Mouse (Mus musculus) WW6 (cell line): ENCODE measurements around the gene Diras2.

ENCODE experiments used
- DNase-seq: peaks from one replicate; pipeline ENCODE4 v3.0.0-alpha.2; 2013; ENCODE audit warnings: low read depth, low spot score

Gene Diras2

DNA sequence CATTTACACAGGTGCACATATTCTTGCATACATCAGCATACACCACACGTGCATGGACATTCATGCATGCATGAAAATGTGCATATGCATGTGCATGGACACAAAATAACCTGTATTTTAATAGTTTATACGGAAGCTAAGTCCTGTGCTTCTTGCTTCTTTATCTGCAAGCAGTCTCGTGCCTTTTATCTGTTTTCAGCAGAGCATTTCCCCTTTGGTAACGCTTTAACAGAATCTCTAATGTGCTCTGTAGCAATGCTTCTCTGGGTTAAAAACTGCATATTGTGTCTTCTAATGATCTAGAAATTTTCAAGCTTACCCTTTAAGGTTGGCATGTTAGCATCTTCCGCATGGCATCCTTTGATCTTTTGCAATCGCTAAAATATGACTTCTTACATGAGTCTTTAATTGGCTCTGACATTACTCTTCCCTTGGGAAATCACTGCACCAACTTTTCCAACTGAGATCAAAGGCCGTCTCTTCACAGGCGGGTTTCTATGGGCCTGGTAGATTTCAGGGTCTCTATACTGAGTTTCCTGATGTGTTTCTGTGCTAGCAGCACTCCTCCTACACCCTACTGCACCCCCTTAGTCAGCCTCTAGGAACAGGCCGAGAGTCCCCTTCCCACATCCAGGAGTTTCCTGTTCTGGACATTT, 21.9 kb upstream of the Diras2 start:
- DNase-seq: no peak

DNA sequence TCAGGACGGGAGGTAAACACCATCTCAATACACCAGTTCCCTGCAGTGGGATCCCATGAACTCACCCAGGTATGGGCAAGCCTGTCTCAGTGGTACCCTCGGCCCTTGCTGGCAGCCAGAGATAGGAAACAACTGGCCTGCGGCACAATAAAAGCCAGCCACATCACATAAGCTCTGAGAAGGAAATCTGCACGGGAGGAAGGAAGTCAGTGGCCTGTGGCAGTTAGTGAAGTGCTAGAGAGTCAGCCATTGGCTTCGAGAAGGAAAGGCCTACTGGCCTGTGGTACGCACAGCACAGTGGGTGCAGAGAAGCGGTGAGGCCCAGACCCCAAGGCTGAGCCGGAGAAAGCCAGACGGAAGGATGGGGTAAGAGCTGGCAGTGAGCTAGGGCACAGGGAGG, 20.2 kb upstream of the Diras2 start:
- DNase-seq: no peak

DNA sequence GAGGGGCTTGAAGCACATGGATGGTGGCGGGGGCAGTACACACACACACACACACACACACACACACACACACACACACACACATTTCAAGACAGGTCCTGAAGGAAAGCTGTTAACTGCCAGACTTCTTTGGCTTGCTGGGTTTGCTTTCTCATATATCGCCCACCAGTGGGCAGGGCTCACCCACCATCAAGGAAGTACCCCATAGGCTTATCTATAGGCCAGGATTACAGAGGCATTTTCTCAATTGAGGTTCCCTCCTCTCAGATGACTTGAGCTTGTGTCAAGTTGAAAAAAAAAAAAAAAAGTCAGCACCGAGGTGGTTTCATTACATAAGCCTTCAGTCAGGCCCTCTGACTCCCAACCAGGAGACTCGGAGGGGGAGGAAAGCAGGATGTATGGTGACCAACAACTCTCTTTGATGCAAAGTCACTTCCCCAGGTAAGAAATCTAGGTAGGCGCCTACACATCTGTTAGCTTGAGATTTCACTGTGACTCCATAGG, 19.7 kb upstream of the Diras2 start:
- DNase-seq: no peak

DNA sequence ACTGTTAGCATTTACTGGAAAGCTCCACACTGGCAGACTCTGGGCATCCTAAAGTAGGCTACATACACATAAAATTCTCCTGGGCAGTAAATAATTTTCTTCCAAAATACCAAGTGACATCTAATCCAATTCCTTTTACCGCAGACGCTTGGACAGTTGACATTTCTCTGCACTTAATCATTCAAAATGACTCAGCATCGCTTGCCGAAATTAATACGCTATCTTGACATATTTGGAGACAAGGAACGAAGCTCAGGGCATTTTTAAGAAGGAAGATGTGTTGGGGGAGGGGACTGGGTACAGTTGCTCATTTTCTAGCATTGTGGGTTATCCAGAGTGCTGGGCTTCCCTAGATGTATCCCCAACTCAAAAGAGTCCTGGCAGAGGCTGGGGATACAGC, 15.2 kb upstream of the Diras2 start:
- DNase-seq: no peak

DNA sequence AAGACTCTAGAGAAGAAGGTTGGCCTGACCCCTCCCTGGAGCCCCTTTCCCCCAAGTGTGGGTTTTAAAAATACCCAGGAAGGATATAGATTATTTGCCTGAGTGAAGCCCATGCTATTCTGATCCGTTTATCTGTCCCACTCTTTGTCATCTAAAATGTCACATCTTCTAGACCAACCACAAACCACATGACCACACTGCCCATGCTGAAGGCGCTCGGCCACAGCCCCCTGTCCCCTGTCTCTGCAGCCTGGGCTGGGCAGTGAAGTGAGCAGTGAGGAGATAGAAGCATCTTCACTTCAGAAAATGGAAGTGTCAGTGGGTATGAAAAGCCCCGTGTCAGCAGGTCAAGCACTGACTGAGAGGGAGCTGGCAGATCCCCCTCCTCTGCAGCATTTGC, 11.6 kb upstream of the Diras2 start:
- no peak for DNase-seq

DNA sequence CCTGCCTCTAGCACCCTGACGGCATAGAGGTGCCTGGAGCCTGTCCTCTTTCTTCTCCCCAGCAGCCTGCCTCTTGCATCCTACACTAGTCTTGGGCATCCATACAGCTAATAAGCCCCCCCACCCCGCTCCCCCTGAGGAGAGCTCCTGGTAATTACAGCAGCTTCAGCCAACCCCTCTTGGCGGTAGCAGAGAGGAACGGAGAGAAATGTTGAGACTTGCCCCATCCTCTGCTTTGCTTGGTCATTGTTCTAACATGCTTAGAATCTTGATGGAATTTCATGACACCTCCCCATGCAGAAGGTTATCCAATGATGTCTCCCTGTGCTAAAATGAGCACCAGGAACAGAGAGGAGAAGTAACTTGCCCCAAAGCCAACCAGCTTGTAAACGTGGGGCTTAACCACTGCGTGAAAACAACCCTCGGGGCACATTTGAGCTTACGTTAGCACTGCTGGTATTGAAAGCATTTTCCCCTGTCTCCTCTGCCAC, 11.0 kb upstream of the Diras2 start:
- no peak for DNase-seq

DNA sequence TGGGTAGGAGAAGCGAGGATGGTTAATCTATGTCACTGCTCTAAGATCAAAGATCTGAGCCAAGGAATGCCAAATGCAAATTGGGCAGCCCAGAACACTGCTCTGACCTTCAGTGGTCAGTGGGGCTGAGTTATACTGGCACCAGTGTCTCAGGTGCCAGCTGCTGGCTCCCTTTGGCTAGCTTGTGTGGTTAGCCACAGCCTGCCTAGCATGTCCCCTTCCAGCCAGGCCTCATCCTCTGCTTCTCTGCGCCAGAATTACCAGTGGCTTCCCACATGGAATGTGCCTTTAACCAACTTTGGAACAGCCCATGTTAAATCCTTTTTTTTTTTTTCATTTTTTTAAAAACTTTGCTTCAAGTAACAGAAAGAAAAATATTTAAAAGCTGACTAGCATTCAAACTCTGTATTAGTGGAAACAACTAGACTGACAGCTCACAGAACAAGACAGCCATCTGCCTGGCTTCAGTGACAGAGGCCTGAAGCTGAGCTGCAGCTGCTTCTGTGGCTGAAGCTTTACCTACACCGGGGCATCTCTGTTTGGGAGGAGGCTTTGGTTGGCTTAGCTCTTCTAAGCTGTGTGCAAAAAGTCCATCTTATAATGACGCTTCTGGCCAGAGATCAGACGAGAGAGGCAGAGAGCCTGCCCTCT, 10.4 kb upstream of the Diras2 start:
- no peak for DNase-seq

DNA sequence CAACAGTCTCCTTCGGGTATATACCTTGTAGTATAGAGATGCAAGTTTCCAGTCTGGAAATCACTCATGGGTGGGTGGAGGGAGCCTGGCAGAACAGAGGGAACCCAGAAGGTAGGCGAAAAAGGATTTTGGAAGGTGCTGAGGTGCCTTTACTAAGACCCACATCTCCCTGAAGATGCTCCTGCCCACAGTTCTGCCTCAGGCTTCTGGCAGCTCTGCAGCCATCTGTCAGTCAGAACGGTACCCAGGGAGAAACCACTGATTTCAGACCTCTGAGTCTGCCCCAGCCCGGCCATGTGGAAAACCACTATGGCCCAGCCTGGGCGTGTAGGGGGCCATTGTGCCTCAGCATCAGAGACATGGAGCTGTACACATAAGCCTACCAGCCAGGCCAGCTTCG, 8.4 kb upstream of the Diras2 start:
- DNase-seq: no peak

DNA sequence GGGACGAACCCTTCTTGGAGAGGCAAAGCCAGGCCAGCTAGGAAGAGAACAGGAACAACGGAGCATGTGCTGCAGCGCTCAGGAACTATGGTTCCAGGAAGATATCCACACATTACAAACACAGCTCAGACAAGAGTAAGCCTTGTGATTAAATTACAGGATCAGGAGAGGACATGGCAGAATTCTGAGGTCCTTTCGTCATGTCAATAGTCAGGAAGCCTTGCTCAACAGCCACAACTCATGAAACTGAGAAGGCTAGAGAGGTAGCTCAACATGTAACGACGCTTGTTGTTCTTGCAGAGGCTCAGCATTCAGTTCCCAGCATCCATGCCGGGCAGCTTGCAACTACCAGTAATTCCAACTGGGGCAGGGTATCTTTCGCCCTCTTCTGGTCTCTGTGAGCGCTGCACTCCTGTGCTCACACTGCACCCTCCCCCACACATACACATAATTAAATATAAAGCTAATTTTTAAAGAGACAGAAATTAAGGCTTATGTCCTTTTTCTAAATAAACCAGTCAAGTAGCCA, 7.6 kb upstream of the Diras2 start:
- DNase-seq: no peak

DNA sequence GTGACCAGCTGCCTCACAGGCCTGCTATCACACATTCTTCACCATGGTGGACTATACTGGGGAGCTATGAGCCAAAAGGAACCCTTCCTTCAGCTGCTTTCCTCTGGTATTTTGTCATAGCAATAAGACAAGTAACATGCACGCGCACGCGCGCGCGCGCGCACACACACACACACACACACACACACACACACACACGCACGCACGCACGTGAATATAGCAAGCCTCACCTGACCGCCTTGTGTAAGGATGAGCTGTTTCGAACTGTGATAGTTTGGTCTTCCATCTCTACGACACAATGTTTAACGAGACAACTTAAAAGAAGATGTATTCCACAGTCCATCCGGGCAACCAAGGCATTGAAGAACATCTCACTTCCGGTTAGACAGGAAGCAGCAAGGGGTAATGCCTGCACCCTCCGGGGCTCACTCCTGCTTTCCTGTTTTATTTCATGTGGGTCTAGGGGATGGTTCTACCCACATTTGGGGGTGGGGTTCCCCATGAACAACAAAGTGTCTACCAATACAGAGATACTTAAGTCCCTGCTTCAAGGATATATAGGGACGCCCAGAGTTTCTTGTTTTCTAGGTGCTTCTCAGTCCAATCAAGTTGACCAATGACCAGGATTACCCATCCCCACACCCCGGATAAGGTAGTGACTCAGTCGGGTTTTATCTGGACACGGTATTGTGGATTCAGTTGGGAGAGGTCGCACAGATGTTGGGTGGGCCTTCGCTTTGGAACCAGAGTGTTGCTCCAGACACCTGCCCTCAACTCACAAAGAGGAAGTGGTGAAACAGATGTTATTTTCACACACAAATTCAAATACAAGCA, 6.9 kb upstream of the Diras2 start:
- no peak for DNase-seq

DNA sequence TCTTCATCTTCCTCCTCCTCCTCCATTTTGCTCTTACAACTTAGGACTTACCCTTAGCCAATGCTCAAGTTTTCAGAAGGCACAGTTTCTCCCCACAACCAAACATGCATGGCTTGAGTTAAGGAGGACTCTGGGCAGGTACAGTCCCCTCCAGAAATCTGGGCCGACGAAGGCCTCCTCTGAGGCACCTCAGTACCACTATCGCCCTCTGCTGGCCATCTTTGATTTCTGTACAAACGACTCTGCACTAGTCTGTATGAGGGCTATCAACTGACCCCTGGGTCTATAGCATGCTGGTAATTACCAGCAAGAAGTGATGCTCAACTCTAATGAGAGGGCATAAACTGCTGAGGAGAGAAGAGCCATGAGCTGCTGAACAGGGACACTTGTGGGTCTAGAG, 4.5 kb upstream of the Diras2 start:
- DNase-seq: peak; percentile 43

DNA sequence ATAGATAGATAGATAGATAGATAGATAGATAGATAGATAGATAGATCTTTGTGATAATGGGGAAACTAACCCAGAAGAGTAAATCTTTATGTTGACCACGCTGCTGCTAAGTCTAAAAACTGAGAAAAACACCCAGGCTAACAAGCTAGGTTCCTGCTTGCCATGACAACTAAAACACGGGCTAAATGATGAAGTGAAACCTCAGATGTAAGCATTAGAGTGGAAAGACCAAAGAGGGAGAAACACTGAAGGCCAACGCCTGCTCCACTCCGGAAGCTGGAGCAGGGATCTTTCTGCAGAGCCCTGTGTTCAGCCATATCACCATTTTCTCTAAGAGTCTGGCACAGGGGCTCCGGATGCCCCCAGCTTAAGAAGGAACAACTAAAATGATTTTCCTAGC, 2.6 kb upstream of the Diras2 start:
- DNase-seq: no peak

DNA sequence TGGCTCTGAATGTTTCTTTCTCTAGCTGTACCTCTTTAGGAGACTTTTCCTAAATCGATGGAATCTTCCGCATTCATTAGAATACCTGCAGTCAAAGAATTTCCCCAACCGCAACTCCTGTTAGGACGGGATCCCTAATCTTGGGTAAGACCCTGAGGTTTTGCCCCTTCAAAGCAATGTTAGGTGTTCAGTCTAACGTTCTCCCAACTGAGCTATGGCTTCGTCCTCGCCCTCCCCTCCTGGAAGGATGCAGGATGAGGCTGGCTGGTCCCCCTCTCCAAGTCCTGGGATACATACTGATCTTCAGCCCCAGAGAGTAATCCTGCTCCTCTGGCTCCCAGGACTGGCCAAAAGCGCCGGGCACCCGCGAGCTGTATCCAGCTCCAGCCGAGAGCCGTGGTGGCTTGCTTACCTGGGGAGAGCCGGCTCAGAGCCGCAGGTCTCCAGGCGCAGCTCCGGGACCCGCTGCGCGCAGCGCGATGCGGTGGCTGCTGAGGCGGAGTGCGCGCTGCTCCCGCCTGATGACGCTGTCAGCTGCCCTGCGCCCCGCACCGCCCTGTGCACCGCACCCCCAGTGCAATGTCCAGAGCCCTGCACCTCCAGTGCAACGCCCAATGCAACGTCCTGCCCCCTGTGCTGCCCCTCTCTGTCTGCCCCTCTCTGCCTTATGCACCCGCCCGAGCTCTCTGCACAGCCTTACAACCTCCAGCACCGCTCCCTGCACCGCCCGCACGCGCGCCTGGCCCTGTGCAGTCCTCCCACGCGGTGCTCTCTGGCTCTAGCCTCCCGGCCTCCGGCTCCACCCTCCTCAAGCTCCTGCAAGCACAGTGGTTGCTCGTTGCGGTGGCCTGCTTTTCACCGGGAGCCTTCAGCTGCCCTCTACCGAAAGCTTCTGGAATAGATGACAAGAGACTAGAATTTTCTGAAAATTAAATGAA, 802 bp downstream of the Diras2 start:
- peak; percentile 63 for DNase-seq

DNA sequence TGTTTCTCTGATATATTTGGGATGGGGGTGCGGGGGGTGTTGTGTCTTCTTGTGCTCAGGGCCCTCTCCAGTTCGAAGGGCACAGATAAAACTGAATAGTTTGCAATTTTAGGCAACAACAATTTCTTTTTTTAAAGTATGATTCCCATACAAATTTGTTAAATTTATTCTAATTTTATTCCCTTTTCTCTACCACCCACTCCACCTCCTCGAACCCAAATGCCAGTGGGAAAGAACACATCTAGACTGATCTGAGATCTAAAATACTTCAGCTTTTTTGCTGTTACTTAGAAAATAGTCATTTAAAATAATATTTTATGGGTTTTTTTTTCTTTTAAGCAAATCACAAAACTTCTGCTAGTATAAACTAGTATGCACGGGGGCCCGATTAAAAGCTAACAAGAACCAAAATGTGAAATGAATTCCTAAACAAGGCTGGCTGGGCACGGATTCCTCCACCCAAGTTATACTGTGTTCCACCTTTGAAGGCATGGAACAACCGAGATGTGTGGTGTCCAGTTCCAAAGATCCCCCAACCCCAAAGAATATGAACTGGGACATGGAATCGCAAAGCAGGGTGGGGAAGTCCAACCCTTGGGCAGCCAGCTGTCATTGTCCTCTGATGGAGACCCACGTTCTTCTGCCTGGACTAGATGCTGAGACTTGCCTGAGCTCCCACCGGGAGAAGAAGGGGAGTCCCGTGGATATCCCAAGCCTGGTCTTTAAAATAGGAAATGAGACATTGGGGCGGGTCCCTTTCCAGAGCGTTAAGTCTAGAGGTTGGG, 1.7 kb downstream of the Diras2 start:
- no peak for DNase-seq

DNA sequence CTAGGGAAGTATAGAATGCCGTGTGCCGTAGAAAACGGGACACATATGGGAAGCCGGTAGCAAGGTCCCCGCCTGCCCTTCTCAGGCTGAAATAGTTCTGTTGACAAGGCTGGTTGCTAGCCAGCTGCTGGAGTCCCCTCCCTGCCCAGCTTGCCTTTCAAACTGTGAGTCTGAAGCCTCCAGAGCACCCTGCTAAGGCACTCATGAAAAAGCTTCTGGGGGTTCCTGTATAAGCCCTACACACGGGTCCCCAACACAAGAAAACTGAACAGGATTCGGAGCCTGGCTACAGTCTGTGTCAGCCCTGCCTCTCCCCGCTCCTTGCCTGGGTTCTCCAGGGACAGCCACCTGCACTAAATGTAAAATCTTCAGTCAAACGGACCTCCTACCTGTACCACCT, 2.3 kb downstream of the Diras2 start:
- DNase-seq: no peak

DNA sequence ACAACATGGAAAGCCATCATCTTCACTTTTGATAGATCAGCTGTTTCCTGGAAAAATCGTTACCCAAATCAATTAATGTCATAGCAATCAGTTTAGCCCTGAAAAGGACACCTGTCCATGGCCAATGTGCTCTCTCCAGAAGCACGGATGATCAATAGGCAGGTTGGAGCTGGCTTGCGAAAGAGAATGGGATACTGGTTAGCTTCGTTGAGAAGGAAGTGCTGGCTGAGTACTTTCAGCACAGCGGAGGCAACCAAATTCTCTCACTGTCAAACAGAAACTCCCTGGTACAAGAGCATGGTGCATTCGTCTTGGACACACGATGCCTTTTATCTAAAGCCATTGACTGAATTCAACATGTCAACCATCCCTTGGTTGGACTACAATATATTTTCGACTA, 2.8 kb downstream of the Diras2 start:
- no peak for DNase-seq

DNA sequence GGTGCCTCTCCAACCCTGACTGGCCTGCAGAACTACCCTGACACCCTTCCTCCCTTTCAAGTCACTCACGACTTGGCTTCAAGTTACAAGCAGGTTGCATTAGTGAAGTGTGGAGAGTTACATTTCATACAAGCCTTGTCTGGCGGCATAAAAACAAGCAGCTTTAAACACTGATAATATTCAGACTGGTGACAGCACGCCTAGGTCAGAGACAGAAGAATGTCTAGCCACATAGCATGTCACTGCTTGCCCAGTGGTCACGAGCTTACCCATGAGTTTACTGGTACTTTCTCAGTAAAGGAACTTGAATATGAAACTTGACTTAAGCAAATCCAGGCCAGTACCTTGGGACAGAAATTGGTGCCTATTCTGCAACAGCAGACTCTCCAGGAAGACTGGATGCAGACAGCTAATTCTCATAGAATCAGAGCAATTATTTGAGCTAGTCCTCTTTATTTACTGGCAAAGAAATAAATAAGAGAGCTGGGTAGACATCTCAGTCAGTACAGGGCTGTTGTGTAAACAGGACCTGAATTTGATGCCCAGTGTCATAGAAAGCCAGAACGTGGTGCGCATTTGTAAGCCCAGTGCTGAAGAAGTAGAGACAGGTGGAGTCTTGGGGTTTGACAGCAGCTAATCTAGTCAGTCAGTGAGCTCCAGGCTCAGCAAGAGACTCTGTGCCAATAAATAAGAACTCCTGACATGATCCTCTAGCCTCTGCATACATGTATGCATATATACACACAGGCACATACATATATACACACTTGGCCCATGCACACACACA, 4.6 kb downstream of the Diras2 start:
- no peak for DNase-seq

DNA sequence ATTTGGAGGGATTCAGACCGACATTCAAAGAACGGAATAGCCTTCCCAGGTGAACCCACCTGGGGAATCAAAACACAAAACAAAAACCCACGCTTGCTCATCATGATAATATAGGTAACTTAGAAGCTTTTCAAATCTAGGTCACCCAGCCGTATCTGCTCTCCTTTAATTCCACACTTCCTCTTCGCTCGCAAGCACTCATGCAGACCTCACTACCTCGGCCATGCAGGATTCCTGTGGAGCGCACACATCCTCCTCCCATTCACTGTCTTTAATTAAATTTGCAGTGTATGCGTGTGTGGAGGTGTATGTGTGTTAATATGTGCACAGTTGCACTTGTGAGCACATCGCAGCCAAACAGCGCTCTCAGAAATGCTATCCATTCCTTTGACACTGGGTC, 6.8 kb downstream of the Diras2 start:
- no peak for DNase-seq

DNA sequence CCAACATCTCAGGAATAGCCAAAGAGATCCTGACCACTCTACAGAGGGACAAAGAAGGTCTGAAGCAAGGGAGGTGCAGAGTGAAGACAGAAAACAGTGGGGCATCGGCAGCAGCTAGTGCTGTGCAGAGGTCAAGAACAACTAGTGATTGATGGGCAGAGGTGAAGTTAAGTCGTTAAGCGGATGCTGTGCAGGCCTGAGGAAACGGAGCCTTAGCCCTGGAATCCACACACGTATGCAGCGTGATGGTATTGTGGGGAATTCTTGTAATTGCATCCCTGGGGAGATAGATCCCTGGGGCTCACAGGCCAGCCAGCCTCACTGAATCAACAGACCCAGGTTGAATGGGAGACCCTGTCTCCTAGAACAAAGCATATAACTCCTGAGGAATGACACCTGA, 9.9 kb downstream of the Diras2 start:
- no peak for DNase-seq

DNA sequence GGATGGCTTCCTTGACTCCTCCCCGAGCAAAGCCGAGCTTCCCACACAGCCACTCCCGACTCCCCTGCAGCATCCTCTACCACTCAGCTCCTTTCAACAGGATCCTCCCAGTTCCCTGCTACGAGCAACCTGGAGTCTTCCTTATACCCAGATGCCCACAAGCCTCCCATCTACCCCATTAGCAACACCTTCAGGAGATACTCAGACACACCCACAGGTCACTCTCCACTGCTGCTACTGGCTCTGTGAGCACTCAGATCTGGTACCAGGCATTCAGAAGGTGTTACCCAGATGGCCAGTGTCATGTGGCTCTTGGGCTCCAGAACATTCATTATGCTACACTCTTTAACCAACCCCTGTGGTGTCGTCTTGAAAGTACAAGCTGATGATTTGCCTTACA, 11.7 kb downstream of the Diras2 start:
- DNase-seq: no peak
